Mouse (Mus musculus): ENCODE measurements at regions not wholly inside any gene's neighbourhood (a gene's known extent, or its start where the extent isn't known, plus 50 kb on each side); places are given as distances from the start of the nearest gene placed in this dataset.

GRCm38 (mm10) chr16:88368146-88368545, 78.1 kb upstream of the Grik1 start:
- H3K27ac ChIP-seq (ENCODE audit: low read depth, low read length): no peak overlapping the region
- no peak overlapping the region for H3K4me3 ChIP-seq (ENCODE audit: low read depth, low read length)
- 58% methylated on average over 6 of the region's 6 CpGs for WGBS
- H3K4me2 ChIP-seq: no peak overlapping the region
- 0 out of 2 replicates have a peak, but pooled peaks have one; percentile 18 for ATAC-seq (replicated peaks; ENCODE audit: low FRiP score)
- H3K27me3 ChIP-seq (replicated peaks; ENCODE audit: control insufficient read depth, insufficient read depth, low read length): no peaks in the 10 kb centered on the region
- H3K4me1 ChIP-seq (replicated peaks; ENCODE audit: control insufficient read depth, insufficient read depth, low read length): no peaks in the 10 kb centered on the region
- H3K36me3 ChIP-seq (ENCODE audit: control insufficient read depth, insufficient read depth, low read length): no peaks in the 10 kb centered on the region
- H3K9ac ChIP-seq (ENCODE audit: low read depth, low read length): no peak overlapping the region
- no peaks in the 10 kb centered on the region for H3K9me3 ChIP-seq (ENCODE audit: control insufficient read depth, low read length)
- no peak for DNase-seq (ENCODE audit: low spot score)

- H3K27me3 ChIP-seq (replicated peaks; ENCODE audit: control insufficient read depth, insufficient read depth, low read length): no peaks in the 10 kb centered on the region
- no peaks in the 10 kb centered on the region for H3K4me1 ChIP-seq (replicated peaks; ENCODE audit: control insufficient read depth, insufficient read depth, low read length)
- no peak overlapping the region for H3K4me3 ChIP-seq (ENCODE audit: low read depth, low read length)
- H3K27ac ChIP-seq (ENCODE audit: low read depth, low read length): no peak overlapping the region
- H3K36me3 ChIP-seq (ENCODE audit: control insufficient read depth, insufficient read depth, low read length): no peaks in the 10 kb centered on the region
- no peak for ATAC-seq (replicated peaks; ENCODE audit: low FRiP score)
- no peaks in the 10 kb centered on the region for H3K9me3 ChIP-seq (ENCODE audit: control insufficient read depth, low read length)
- no peak overlapping the region for H3K9ac ChIP-seq (ENCODE audit: low read depth, low read length)
- no peak overlapping the region for H3K4me2 ChIP-seq
- DNase-seq (ENCODE audit: low spot score): no peak
- 79% methylated on average over 1 of the region's 1 CpGs for WGBS
Measured at GRCm38 (mm10) chr16:88367162-88367561, 77.1 kb upstream of the Grik1 start.

GRCm38 (mm10) chr16:88360081-88360480, 70.0 kb upstream of the Grik1 start:
- no peak overlapping the region for H3K4me3 ChIP-seq (ENCODE audit: low read depth, low read length)
- no peaks in the 10 kb centered on the region for H3K4me1 ChIP-seq (replicated peaks; ENCODE audit: control insufficient read depth, insufficient read depth, low read length)
- ATAC-seq (replicated peaks; ENCODE audit: low FRiP score): no peak
- no peak for DNase-seq (ENCODE audit: low spot score)
- H3K36me3 ChIP-seq (ENCODE audit: control insufficient read depth, insufficient read depth, low read length): no peaks in the 10 kb centered on the region
- H3K9me3 ChIP-seq (ENCODE audit: control insufficient read depth, low read length): no peaks in the 10 kb centered on the region
- no peaks in the 10 kb centered on the region for H3K27me3 ChIP-seq (replicated peaks; ENCODE audit: control insufficient read depth, insufficient read depth, low read length)
- H3K9ac ChIP-seq (ENCODE audit: low read depth, low read length): no peak overlapping the region
- H3K27ac ChIP-seq (ENCODE audit: low read depth, low read length): no peak overlapping the region
- no peak overlapping the region for H3K4me2 ChIP-seq
- WGBS: 51% methylated on average over 2 of the region's 2 CpGs

Measured in liver, embryonic 11.5 days (tissue).